Mouse (Mus musculus) spleen, postnatal 36 days (tissue): Measurements from ENCODE around the gene Mtif3.

Source experiments
- DNase-seq, 2 experiments: peaks; one replicate each; pipeline ENCODE4 v3.0.0; 2022; ENCODE audit warnings: low spot score in 2 of 2, mixed read lengths in 1 of 2

Mtif3 gene

GRCm38 (mm10) chr5:146963118-146963936, at the start of gene Mtif3:
Gene Mtif3 (minus strand): TSS chr5:146963800.
- peak; percentile 80 to 82 for DNase-seq

GRCm38 (mm10) chr5:147011333-147011732, 47.7 kb upstream of the Mtif3 start:
- DNase-seq: no peak

GRCm38 (mm10) chr5:147003303-147003702, 39.7 kb upstream of the Mtif3 start:
- DNase-seq: no peak

GRCm38 (mm10) chr5:147001312-147001711, 37.7 kb upstream of the Mtif3 start:
- no peak for DNase-seq

GRCm38 (mm10) chr5:146998802-146999201, 35.2 kb upstream of the Mtif3 start:
- DNase-seq: no peak

- no peak for DNase-seq
These were observed 33.2 kb upstream of the Mtif3 start for GRCm38 (mm10) chr5:146996812-146997211.

- no peak for DNase-seq
These were observed 31.4 kb upstream of the Mtif3 start for GRCm38 (mm10) chr5:146994973-146995372.

GRCm38 (mm10) chr5:146993509-146993908, 29.9 kb upstream of the Mtif3 start:
- DNase-seq: no peak

GRCm38 (mm10) chr5:146989051-146989450, 25.5 kb upstream of the Mtif3 start:
- DNase-seq: no peak

- DNase-seq: no peak
These were observed 24.0 kb upstream of the Mtif3 start for GRCm38 (mm10) chr5:146987588-146987987.

- no peak for DNase-seq
These were observed 22.3 kb upstream of the Mtif3 start for GRCm38 (mm10) chr5:146985725-146986433.

- peak; percentile 22 to 26 for DNase-seq
These were observed 19.6 kb upstream of the Mtif3 start for GRCm38 (mm10) chr5:146983216-146983615.

GRCm38 (mm10) chr5:146981376-146981775, 17.8 kb upstream of the Mtif3 start:
- no peak for DNase-seq

GRCm38 (mm10) chr5:146974781-146975123, 11.2 kb upstream of the Mtif3 start:
- DNase-seq: no peak

- DNase-seq: no peak
These were observed 10.5 kb upstream of the Mtif3 start for GRCm38 (mm10) chr5:146973858-146974780.

- no peak for DNase-seq
These were observed 9.8 kb upstream of the Mtif3 start for GRCm38 (mm10) chr5:146973353-146973752.

GRCm38 (mm10) chr5:146971776-146972561, 8.4 kb upstream of the Mtif3 start:
- DNase-seq: no peak

GRCm38 (mm10) chr5:146968695-146969393, 5.2 kb upstream of the Mtif3 start:
- no peak for DNase-seq

GRCm38 (mm10) chr5:146963937-146964278, 308 bp upstream of the Mtif3 start:
- no peak for DNase-seq

GRCm38 (mm10) chr5:146956678-146957077, 6.9 kb downstream of the Mtif3 start:
- no peak for DNase-seq

GRCm38 (mm10) chr5:146955651-146956050, 7.9 kb downstream of the Mtif3 start:
- DNase-seq: no peak
